Mouse (Mus musculus) brain, embryonic 14.5 days (tissue): Measurements from ENCODE around the gene Chad. TPM values are rescaled to one million over a fixed set of nuclear protein-coding genes. Genes with fewer than 3 reads are reported as not detected.

Experiments
- DNase-seq: peaks from one replicate; pipeline ENCODE4 v3.0.0-alpha.2; 2011; ENCODE audit warnings: low read depth
- CTCF ChIP-seq: fragments of 200-500 bp; IDR thresholded peaks from 2 replicates; pipeline ENCODE4 v1.5.1; 2012; ENCODE audit warnings: inconsistent platforms, mild to moderate bottlenecking, moderate library complexity, borderline replicate concordance; ENCODE audit not compliant: insufficient read depth, insufficient read length; ENCODE audit errors: extremely low read depth
- POLR2A ChIP-seq: fragments of 200-500 bp; IDR thresholded peaks from 2 replicates; pipeline ENCODE4 v1.6.1; 2012; ENCODE audit warnings: mild to moderate bottlenecking, inconsistent platforms, borderline replicate concordance; ENCODE audit not compliant: poor library complexity, insufficient read depth, insufficient read length, severe bottlenecking; ENCODE audit errors: extremely low read depth
- polyA plus RNA-seq: library from polyadenylated mRNA; depleted of rRNA; stranded (reverse); fragments of >200 nt; gene quantifications from 2 replicates; pipeline ENCODE4 v1.2.3, GENCODE M21; 2012; rRNA removed

The Chad gene
- polyA plus RNA-seq, 1 experiment = 0.44 TPM

DNA sequence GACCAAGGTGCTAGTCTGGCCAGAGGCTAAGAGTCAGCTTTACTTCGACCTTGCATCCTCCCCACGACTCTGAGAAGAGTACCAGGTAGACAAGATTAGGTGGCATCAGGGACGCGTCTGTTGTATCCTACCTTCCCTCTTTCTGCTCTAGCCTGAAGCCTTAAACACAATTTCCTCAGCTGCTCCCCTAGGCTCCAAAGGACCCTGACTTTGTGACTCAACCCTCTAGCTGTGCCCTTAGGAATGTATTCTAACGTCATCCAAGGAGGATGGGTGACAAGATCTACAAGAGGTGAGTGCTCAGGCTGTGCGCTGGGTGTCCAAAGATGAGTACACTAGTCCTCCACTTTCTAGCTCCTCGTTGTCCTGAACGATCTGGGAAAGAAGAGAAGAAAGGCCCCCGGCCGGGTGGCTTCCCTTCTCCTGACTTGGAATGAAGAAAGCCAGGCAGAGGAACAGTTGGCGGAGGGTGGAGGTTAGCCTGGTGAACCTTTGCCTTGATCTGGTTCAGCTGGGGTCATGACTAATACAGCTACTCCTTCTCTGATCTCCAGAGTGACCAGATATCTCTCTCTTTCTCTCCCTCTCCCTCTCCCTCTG is 37.6 kb downstream of the Chad start:
- TF ChIP-seq POLR2A (no peak), CTCF (no peak)
- DNase-seq = no peak

DNA sequence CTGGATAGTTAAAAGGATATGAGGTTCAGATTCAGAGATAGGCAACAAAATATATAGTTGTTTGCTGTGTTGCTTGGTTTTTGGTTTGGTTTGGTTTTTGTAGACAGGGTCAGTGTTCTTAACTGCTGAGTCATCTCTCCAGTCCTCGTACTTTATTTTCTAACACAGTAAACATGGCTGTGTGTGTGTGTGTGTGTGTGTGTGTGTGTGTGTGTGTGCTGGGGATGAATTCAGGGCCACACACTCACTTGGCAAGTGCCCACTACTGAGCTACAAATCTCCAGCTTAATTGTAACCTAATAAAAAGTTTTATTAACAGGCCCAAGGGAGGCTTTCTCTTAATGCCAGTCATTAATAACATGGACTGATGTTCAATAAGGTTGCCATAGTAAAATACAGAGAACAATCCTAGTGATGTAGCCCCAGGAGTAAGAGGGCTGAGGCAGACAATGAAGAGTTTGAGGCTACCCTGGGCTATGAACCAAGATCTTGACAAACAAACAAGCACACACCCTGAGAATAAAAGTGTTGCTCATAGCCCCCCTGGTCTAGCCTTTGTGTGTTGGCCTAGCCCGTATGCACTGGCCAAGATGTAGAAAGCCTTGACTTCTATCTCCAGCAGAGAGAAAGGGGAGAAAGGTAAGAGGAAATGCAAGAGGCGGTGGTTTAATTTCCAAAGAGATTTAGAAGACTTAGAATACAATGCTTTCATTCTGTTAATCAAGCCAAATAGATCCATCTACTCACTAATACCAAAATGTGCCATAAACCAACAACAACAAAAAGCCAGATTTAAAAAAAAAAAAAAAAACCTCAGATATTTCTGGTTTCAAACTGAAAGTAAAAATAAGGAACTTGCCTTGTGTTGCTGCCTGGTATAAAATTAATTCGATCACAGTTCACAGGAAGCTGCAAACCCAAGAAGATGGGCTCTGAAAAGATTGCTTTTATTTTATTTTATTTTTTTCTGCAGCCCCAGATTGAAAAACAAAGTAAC is 46.2 kb downstream of the Chad start:
- DNase-seq = peak; percentile 72

DNA sequence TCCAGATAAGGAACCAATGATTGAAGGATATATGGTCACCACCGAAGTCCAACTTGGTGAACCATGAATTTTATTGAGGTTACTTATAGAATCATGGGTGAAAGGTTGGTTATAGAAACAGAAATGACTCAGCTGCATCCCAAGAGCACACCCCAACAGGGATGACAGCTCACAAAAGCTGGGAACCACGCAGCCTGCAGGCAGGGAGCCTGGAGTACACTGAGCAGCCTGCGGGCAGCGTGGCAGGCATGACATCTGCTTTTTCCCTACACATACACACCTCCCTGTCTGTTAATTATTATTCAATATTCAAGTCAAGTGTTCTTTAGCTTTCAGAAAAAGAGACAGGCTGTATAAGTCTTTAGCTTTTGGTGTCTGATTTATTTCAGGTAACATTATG is 49.8 kb downstream of the Chad start:
- TF ChIP-seq POLR2A (no peak), CTCF (no peak)
- DNase-seq = no peak

More for the DNA sequence above, 46.2 kb downstream of the Chad start:
- TF ChIP-seq POLR2A (no peak), CTCF (no peak)

DNA sequence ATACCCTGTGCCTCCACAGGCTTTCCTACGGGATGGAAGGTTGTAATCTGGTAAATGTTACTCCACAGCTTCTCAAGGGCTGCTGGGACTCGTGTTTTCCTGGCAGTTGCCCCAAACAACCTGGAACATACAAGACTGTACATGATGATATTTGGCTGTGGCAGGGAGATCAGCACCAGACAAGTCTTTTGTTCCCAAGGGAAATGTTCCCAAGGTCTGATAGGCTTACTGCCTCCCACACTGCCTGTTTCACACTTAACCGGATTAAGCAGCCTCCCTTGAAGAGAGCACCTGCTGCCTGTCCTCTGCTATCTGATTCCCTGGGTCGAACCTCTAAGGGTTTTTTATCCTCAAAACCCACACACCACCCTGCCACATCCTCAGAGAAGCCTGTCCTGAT is 50.6 kb downstream of the Chad start:
- TF ChIP-seq POLR2A = no peak
- no peak for TF ChIP-seq CTCF
- DNase-seq = peak; percentile 56

DNA sequence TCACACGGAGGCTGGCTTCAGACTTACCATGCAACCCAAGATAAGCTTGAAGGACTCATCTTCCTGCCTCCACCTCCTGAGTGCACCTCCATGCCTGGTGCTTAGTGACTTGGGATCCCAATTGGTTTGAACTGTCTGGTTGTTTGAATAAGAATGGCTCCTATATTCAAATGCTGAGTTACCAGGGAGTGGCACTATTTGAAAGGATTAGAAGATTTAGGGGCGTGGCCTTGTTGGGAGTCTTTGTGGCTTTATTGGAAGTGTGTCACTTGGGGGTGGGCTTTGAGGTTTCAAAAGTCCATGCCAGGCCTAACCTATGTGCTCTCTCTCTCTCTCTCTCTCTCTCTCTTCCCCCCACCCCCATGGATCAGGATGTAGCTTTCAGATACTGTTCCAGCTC is 52.8 kb downstream of the Chad start:
- TF ChIP-seq CTCF (no peak), POLR2A (no peak)
- no peak for DNase-seq

Other genes with a start within 250 kb of the Chad start
- 165 and 183 TPM in 2 replicates for gene Luc7l3, start 243.1 kb upstream of the Chad start, polyA plus RNA-seq
- 47.9 and 57.0 TPM in 2 replicates for gene Ankrd40, start 237.0 kb upstream of the Chad start, polyA plus RNA-seq
- 0.53 and 0.55 TPM in 2 replicates for gene Abcc3, start 172.1 kb upstream of the Chad start, polyA plus RNA-seq
- gene Cacna1g, start 90.8 kb upstream of the Chad start, polyA plus RNA-seq = 208 and 232 TPM in 2 replicates
- gene Spata20, start 78.9 kb upstream of the Chad start, polyA plus RNA-seq = 0.45 and 0.66 TPM in 2 replicates
- 0.50 and 1.5 TPM in 2 replicates for gene Epn3, start 65.1 kb upstream of the Chad start, polyA plus RNA-seq
- gene Mycbpap, start 43.3 kb upstream of the Chad start, polyA plus RNA-seq = 2.5 and 3.0 TPM in 2 replicates
- 8.7 and 9.0 TPM in 2 replicates for gene Rsad1, start 15.8 kb upstream of the Chad start, polyA plus RNA-seq
- 7.2 and 9.7 TPM in 2 replicates for gene Acsf2, start 36.8 kb downstream of the Chad start, polyA plus RNA-seq
- 89.6 and 112 TPM in 2 replicates for gene Lrrc59, start 64.7 kb downstream of the Chad start, polyA plus RNA-seq
- 85.5 and 89.5 TPM in 2 replicates for gene Mrpl27, start 88.7 kb downstream of the Chad start, polyA plus RNA-seq
- 7.3 and 13.5 TPM in 2 replicates for gene Eme1, start 88.9 kb downstream of the Chad start, polyA plus RNA-seq
- 19.5 and 24.1 TPM in 2 replicates for gene Xylt2, start 112.5 kb downstream of the Chad start, polyA plus RNA-seq
- gene Gm11541, start 139.5 kb downstream of the Chad start, polyA plus RNA-seq = 0.04 TPM in 1 of 2 replicates, not detected in the other
- gene Cdc34b, start 176.7 kb downstream of the Chad start, polyA plus RNA-seq = 0.08 and 0.16 TPM in 2 replicates
- not detected in 2 replicates for gene Tmem92, start 217.7 kb downstream of the Chad start, polyA plus RNA-seq